Mouse (Mus musculus) v-Abl transformed pro-B cells (cell line): ENCODE results near the gene Aff1.

ENCODE experiments used
- in situ Hi-C, 2 experiments: fragments of 400-800 bp; cut with MboI; formaldehyde crosslinking; loops; one replicate each; pipeline ENCODE4 v1.15.1; 2025; ENCODE audit not compliant: unreplicated experiment in 2 of 2

Aff1 gene

GRCm38 (mm10) chr5:103691624-103692530 lies at the start of gene Aff1:
Aff1 (plus strand) TSS chr5:103692374.
- in situ Hi-C loops: loop anchor here (25.0 kb wide), 1 partner anchor 1205 kb away; the partner anchor contains the start of gene Arhgap24 (in 2 of the 2)

GRCm38 (mm10) chr5:103644167-103644566 lies 48.0 kb upstream of the Aff1 start:
- in situ Hi-C loops: no loop called here

GRCm38 (mm10) chr5:103647320-103647719 lies 44.9 kb upstream of the Aff1 start:
- in situ Hi-C loops: no loop called here

GRCm38 (mm10) chr5:103654225-103654624 lies 37.9 kb upstream of the Aff1 start:
- in situ Hi-C loops: loop anchor here (5.0 to 25.0 kb wide), 5 partner anchors 942 to 1817 kb away; no protein-coding TSS in a partner anchor

GRCm38 (mm10) chr5:103654780-103655179 lies 37.4 kb upstream of the Aff1 start:
- in situ Hi-C loops: loop anchor here (5.0 to 25.0 kb wide), 5 partner anchors 942 to 1817 kb away; no protein-coding TSS in a partner anchor

- in situ Hi-C loops: loop anchor here (5.0 to 25.0 kb wide), 4 partner anchors 943 to 1818 kb away; no protein-coding TSS in a partner anchor
These were observed 36.6 kb upstream of the Aff1 start, which contains the start of gene 1700016H13Rik for GRCm38 (mm10) chr5:103655346-103656118. 1700016H13Rik (minus strand) TSS chr5:103656010.

- in situ Hi-C loops: loop anchor here (5.0 to 25.0 kb wide), 4 partner anchors 947 to 1822 kb away; no protein-coding TSS in a partner anchor
These were observed 33.3 kb upstream of the Aff1 start for GRCm38 (mm10) chr5:103658921-103659320.

- in situ Hi-C loops: loop anchor here (5.0 to 25.0 kb wide), 4 partner anchors 947 to 1822 kb away; no protein-coding TSS in a partner anchor
These were observed 32.6 kb upstream of the Aff1 start for GRCm38 (mm10) chr5:103659571-103659970.

GRCm38 (mm10) chr5:103664932-103665331 lies 27.2 kb upstream of the Aff1 start:
- in situ Hi-C loops: loop anchor here (5.0 to 25.0 kb wide), 4 partner anchors 953 to 1828 kb away; no protein-coding TSS in a partner anchor

GRCm38 (mm10) chr5:103665876-103666275 lies 26.3 kb upstream of the Aff1 start:
- in situ Hi-C loops: loop anchor here (25.0 kb wide), 3 partner anchors 954 to 1829 kb away; no protein-coding TSS in a partner anchor

- in situ Hi-C loops: loop anchor here (10.0 to 25.0 kb wide), 4 partner anchors 253 to 1835 kb away; no protein-coding TSS in a partner anchor
These were observed 20.3 kb upstream of the Aff1 start for GRCm38 (mm10) chr5:103671858-103672257.

GRCm38 (mm10) chr5:103673611-103674010 lies 18.6 kb upstream of the Aff1 start:
- in situ Hi-C loops: loop anchor here (10.0 to 25.0 kb wide), 4 partner anchors 251 to 1836 kb away; no protein-coding TSS in a partner anchor

- in situ Hi-C loops: loop anchor here (10.0 to 25.0 kb wide), 4 partner anchors 250 to 1837 kb away; no protein-coding TSS in a partner anchor
These were observed 17.7 kb upstream of the Aff1 start for GRCm38 (mm10) chr5:103674482-103674881.

GRCm38 (mm10) chr5:103676289-103676881 lies 15.8 kb upstream of the Aff1 start:
- in situ Hi-C loops: loop anchor here (10.0 to 25.0 kb wide), 2 partner anchors 248 to 1189 kb away; partner anchors contain the start of gene Arhgap24 (in 2 of the 2)

- in situ Hi-C loops: loop anchor here (10.0 to 25.0 kb wide), 2 partner anchors 247 to 1191 kb away; partner anchors contain the start of gene Arhgap24 (in 2 of the 2)
These were observed 14.3 kb upstream of the Aff1 start for GRCm38 (mm10) chr5:103677894-103678293.

- in situ Hi-C loops: loop anchor here (10.0 to 25.0 kb wide), 2 partner anchors 246 to 1192 kb away; partner anchors contain the start of gene Arhgap24 (in 2 of the 2)
These were observed 13.2 kb upstream of the Aff1 start for GRCm38 (mm10) chr5:103678974-103679373.

GRCm38 (mm10) chr5:103680381-103680780 lies 11.8 kb upstream of the Aff1 start:
- in situ Hi-C loops: loop anchor here (5.0 to 25.0 kb wide), 2 partner anchors 142 to 1193 kb away; partner anchors contain the start of gene Arhgap24 (in 2 of the 2)

GRCm38 (mm10) chr5:103681824-103682223 lies 10.3 kb upstream of the Aff1 start:
- in situ Hi-C loops: loop anchor here (5.0 to 25.0 kb wide), 2 partner anchors 140 to 1195 kb away; partner anchors contain the start of gene Arhgap24 (in 2 of the 2)

- in situ Hi-C loops: loop anchor here (5.0 to 25.0 kb wide), 2 partner anchors 38 to 1202 kb away; partner anchors contain the start of gene Arhgap24 (in 2 of the 2)
These were observed 2.5 kb upstream of the Aff1 start for GRCm38 (mm10) chr5:103689645-103690044.
